Mouse (Mus musculus) neural tube, embryonic 14.5 days (tissue): Measurements from ENCODE around the gene Rbm10. TPM values are rescaled to one million over a fixed set of nuclear protein-coding genes. Genes with fewer than 3 reads are reported as not detected.

ENCODE experiments used
- ATAC-seq: fragments of 200-750 bp; cut with Nextera tagmentation; 2 replicates; pipeline ENCODE4 v1.8.0; 2017; ENCODE audit warnings: low read depth, mild to moderate bottlenecking, moderate TSS enrichment, moderate library complexity
- H3K27ac ChIP-seq: fragments of 300-500 bp; sonication (generic); 2 replicates; pipeline ENCODE4 v1.5.1; 2014; ENCODE audit warnings: low read depth, mild to moderate bottlenecking, control low read depth, low read length, moderate library complexity, mixed read lengths
- H3K27me3 ChIP-seq: fragments of 300-500 bp; sonication (generic); 2 replicates; pipeline ENCODE4 v1.6.1; 2014; ENCODE audit warnings: low read length; ENCODE audit not compliant: control insufficient read depth, insufficient read depth
- H3K36me3 ChIP-seq: fragments of 300-500 bp; sonication (generic); 2 replicates; pipeline ENCODE4 v1.6.1; 2014; ENCODE audit warnings: low read length, mixed read lengths; ENCODE audit not compliant: control insufficient read depth, insufficient read depth
- H3K4me1 ChIP-seq: fragments of 300-500 bp; sonication (generic); 2 replicates; pipeline ENCODE4 v1.6.1; 2014; ENCODE audit warnings: low read length; ENCODE audit not compliant: control insufficient read depth, insufficient read depth
- H3K4me2 ChIP-seq: fragments of 300-500 bp; sonication (generic); 2 replicates; pipeline ENCODE4 v1.6.1; 2014; ENCODE audit warnings: mild to moderate bottlenecking, low read depth, low read length, control low read depth
- H3K4me3 ChIP-seq: fragments of 300-500 bp; sonication (generic); 2 replicates; pipeline ENCODE4 v1.5.1; 2014; ENCODE audit warnings: low read depth, low read length, control low read depth, mixed read lengths
- H3K9ac ChIP-seq: fragments of 300-500 bp; sonication (generic); replicated peaks from 2 replicates; pipeline ENCODE4 v1.6.1; 2014; ENCODE audit warnings: low read depth, mild to moderate bottlenecking, control low read depth, low read length, mixed read lengths
- H3K9me3 ChIP-seq: fragments of 300-500 bp; sonication (generic); 2 replicates; pipeline ENCODE4 v1.6.1; 2016; ENCODE audit warnings: low read length; ENCODE audit not compliant: control insufficient read depth
- WGBS: fragments of 180-500 bp; shearing (Covaris S2); extraction: QIAGEN DNeasy Blood & Tissue Kit; methylation state at CpG from one replicate; pipeline ENCODE4 v1.1.7; 2014; 5-methylcytosine and 5-hydroxymethylcytosine counted together
- polyA plus RNA-seq: library from polyadenylated mRNA; unstranded; fragments of >200 nt; fragmentation: Nextera tagmentation; extraction: Ambion mirVana; gene quantifications from 2 replicates; pipeline ENCODE4 v1.2.1, GENCODE M21; 2014

The Rbm10 gene
- polyA plus RNA-seq, 1 experiment from 2014 or later, result 41.5 TPM

GRCm38 (mm10) chrX:20688068-20688547, 70.8 kb downstream of the Rbm10 start:
- ATAC-seq, result peak; percentile 94
- H3K36me3 ChIP-seq, result no peaks in the 10 kb centered on the region; the same call in none of the 2 replicates
- 0 out of 2 replicates have a peak, but pooled peaks cover 4% of the 10 kb centered on the region for H3K4me1 ChIP-seq
- 19% methylated on average over 26 of the region's 33 CpGs for WGBS
- peak overlapping the region; percentile 62 for H3K4me3 ChIP-seq
- H3K27me3 ChIP-seq, result no peaks in the 10 kb centered on the region
- H3K4me2 ChIP-seq, result peak overlapping the region; percentile 56
- peak overlapping the region; percentile 71 for H3K9ac ChIP-seq
- peak overlapping the region; percentile 90 for H3K27ac ChIP-seq
- H3K9me3 ChIP-seq, result no peaks in the 10 kb centered on the region

DNA sequence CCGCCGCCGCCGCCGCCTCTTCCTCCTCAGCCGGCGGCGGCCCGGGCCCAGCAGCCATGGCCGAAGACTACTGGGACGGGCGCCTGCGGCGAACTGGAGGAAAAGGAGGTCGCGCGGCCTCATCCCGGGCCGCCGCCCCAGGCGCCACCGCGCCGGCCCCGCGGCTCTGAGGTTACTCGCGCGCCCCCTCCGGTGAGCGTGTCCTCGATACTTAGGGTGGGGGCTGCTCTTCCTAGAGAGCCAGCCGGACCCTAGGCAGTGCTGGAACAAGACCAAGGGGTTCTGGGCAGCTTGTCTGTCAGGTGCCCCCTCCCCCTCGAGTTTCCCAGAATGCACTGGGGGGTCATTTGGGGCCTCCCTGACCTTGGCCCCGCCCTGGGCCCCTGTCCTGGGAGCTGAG, 71.3 kb downstream of the Rbm10 start:
- peak overlapping the region; percentile 56 for H3K4me2 ChIP-seq
- no peaks in the 10 kb centered on the region; the same call in 1 of the 2 replicates for H3K36me3 ChIP-seq
- H3K9me3 ChIP-seq, result no peaks in the 10 kb centered on the region
- 0 out of 2 replicates have a peak, but pooled peaks cover 4% of the 10 kb centered on the region for H3K4me1 ChIP-seq
- peak overlapping the region; percentile 71 for H3K9ac ChIP-seq
- H3K4me3 ChIP-seq, result peak overlapping the region; percentile 62
- 12% methylated on average over 18 of the region's 35 CpGs for WGBS
- ATAC-seq, result peak; percentile 59
- no peaks in the 10 kb centered on the region for H3K27me3 ChIP-seq
- peak overlapping the region; percentile 90 for H3K27ac ChIP-seq

- Histone ChIP-seq H3K4me2 (no peak overlapping the region), H3K9me3 (no peaks in the 10 kb centered on the region), H3K9ac (no peak overlapping the region), H3K27ac (no peak overlapping the region), H3K4me1 (0 out of 2 replicates have a peak, but pooled peaks cover 4% of the 10 kb centered on the region), H3K27me3 (no peaks in the 10 kb centered on the region), H3K4me3 (no peak overlapping the region), H3K36me3 (peaks cover 3% of the 10 kb centered on the region; the same call in 1 of the 2 replicates)
- WGBS, result 73% methylated on average over 3 of the region's 3 CpGs
- no peak for ATAC-seq
Measured at GRCm38 (mm10) chrX:20691566-20691965, 74.3 kb downstream of the Rbm10 start.

- no peaks in the 10 kb centered on the region for H3K9me3 ChIP-seq
- no peak overlapping the region for H3K27ac ChIP-seq
- no peaks in the 10 kb centered on the region for H3K27me3 ChIP-seq
- peaks cover 3% of the 10 kb centered on the region; the same call in 1 of the 2 replicates for H3K36me3 ChIP-seq
- no peak overlapping the region for H3K4me2 ChIP-seq
- H3K4me3 ChIP-seq, result no peak overlapping the region
- no peak overlapping the region for H3K9ac ChIP-seq
- H3K4me1 ChIP-seq, result 0 out of 2 replicates have a peak, but pooled peaks cover 4% of the 10 kb centered on the region
- 82% methylated on average over 1 of the region's 1 CpGs for WGBS
- ATAC-seq, result no peak
Measured at GRCm38 (mm10) chrX:20692616-20693015, 75.3 kb downstream of the Rbm10 start.

DNA sequence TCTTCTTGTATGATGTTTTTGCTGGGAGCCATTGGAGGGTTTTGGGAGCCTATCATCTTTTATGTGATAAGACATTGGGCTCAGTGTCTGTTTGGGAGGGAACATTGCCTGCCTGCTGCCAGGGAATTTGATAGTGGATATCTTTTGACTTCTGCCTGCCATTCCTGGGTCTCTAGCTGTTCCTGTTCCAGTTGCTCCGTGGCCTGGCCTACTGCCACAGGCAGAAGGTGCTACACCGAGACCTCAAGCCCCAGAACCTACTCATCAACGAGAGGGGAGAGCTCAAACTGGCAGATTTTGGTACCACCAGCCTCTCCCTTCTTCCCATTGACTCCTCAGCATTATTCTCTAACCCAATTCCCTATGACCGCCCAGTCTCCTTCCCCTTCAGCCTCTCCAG, 78.5 kb downstream of the Rbm10 start:
- WGBS, result 94% methylated on average over 4 of the region's 4 CpGs
- H3K9ac ChIP-seq, result no peak overlapping the region
- no peak overlapping the region for H3K4me2 ChIP-seq
- H3K36me3 ChIP-seq, result peaks cover 3% of the 10 kb centered on the region; the same call in 1 of the 2 replicates
- H3K9me3 ChIP-seq, result no peaks in the 10 kb centered on the region
- H3K4me3 ChIP-seq, result no peak overlapping the region
- no peaks in the 10 kb centered on the region for H3K27me3 ChIP-seq
- H3K27ac ChIP-seq, result no peak overlapping the region
- no peak for ATAC-seq
- no peaks in the 10 kb centered on the region for H3K4me1 ChIP-seq

Other genes starting within 250 kb of the Rbm10 start
- 5.0 and 6.4 TPM in 2 replicates for gene Jade3, start 191.8 kb upstream of the Rbm10 start, polyA plus RNA-seq
- gene Rgn, start 67.7 kb upstream of the Rbm10 start, polyA plus RNA-seq, result 0.44 and 0.75 TPM in 2 replicates
- gene Ndufb11, start 116 bp downstream of the Rbm10 start, polyA plus RNA-seq, result 248 TPM in 2 replicates
- gene Uba1, start 40.8 kb downstream of the Rbm10 start, polyA plus RNA-seq, result 318 and 392 TPM in 2 replicates
- 117 and 120 TPM in 2 replicates for gene Cdk16, start 70.5 kb downstream of the Rbm10 start, polyA plus RNA-seq
- gene Usp11, start 86.4 kb downstream of the Rbm10 start, polyA plus RNA-seq, result 85.9 and 93.5 TPM in 2 replicates
- gene Araf, start 180.3 kb downstream of the Rbm10 start, polyA plus RNA-seq, result 334 and 400 TPM in 2 replicates